Mouse (Mus musculus) left cerebral cortex, postnatal 14 days (tissue): ENCODE data around the gene Smyd3. TPM values are rescaled to one million over a fixed set of nuclear protein-coding genes. Genes with fewer than 3 reads are reported as not detected.

Experiments
- DNase-seq, 2 experiments: peaks; one replicate each; pipeline ENCODE4 v3.0.0; 2021 to 2022; ENCODE audit warnings: low spot score in 2 of 2, mixed read lengths in 1 of 2
- intact Hi-C: fragments of 180-260 bp; cut with DNase I; formaldehyde crosslinking; loops from one replicate; pipeline ENCODE4 v1.15.1; 2025
- total RNA-seq, 2 experiments: library from RNA; stranded (reverse); gene quantifications; 2 replicates each; pipeline ENCODE4 v1.2.3; 2021

Smyd3 gene
- total RNA-seq, 2 experiments from 2014 or later, result 19.1 to 20.6 TPM

DNA sequence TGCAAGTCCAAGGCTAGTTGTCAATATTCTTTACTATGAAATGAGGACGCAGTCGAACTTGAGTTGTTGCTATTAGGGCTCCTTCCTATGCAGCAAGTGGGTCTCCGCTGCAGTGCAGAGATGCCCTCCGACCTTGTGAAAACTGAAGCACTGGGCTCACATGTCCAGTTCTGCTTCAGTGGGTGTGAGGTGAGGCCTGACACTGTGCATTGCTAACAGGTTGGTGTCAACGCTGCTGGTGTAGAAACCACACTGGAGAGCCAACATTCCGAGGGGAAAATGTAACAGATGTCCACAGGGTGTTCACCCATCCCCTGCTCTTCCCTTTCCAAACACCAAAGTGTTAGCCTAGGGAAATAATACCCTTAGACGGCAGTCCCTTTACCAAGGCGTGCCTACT, 43.1 kb downstream of the Smyd3 start:
- intact Hi-C loops, result loop anchor here (5.0 to 10.0 kb wide), 3 partner anchors 240 to 1007 kb away; no protein-coding TSS in a partner anchor
- DNase-seq, result no peak

- no peak for DNase-seq
- intact Hi-C loops, result loop anchor here (10.0 kb wide), 2 partner anchors 239 to 339 kb away; no protein-coding TSS in a partner anchor
Observed at GRCm38 (mm10) chr1:179473920-179474643, 43.8 kb downstream of the Smyd3 start.

- no peak for DNase-seq
- intact Hi-C loops, result no loop called here
Observed at GRCm38 (mm10) chr1:179467970-179468369, 49.9 kb downstream of the Smyd3 start.

DNA sequence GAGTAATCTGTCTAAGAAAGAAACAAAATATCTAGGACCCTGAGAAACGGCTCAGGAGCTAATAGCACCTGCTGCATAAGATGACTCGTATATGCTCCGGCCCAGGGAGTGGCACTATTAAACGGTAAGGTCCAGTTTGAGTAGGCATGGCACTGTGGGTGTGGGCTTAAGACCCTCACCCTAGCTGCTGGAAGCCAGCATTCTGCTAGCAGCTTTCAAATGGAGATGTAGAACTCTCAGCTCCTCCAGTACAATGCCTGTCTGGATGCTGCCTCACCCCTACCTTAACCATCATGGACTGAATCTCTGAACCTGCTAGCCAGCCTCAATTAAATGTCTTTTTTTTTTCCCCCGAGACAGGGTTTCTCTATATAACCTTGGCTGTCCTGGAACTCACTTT, 55.5 kb downstream of the Smyd3 start:
- no peak for DNase-seq

DNA sequence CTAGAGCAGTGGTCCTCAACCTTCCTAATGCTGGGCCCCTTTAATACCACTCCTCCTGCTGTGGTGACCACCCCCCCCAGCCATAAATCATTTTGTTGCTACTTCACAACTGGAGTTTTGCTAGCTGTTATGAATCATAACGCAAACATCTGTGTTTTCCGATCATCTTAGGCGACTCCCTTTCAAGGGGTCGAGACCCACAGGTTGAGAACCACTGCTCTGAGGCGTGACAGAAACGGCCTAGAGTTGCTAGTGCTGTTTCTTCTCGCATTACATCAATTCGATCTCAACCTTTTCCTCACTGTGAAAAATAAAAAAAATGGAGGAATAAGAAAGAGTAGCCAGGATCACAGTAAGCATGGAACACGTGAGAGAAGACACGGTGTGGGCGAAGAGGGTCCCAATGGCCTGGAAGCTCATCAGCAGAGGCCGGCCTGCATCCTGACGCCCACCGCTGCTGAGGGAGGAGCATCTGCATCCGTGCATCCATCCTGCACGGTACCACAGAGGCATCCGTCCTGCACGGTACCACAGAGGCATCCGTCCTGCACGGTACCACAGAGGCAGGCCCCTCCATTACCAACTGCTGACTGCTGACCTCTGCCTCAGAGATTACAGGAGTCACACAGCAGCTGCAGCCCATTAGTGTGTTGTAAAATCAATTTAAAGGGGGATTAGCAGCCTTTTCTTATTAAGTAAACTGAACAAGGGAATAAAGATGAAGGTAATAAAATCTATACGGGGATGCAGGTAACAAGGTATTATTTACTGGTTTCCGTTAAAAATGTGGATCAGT, 56.6 kb downstream of the Smyd3 start:
- intact Hi-C loops, result no loop called here
- no peak for DNase-seq

More for the DNA sequence above, 55.5 kb downstream of the Smyd3 start:
- intact Hi-C loops, result no loop called here

- intact Hi-C loops, result no loop called here
- DNase-seq, result no peak
Observed at GRCm38 (mm10) chr1:179458987-179459368, 58.9 kb downstream of the Smyd3 start.

GRCm38 (mm10) chr1:179458236-179458986, 59.4 kb downstream of the Smyd3 start:
- intact Hi-C loops, result no loop called here

DNA sequence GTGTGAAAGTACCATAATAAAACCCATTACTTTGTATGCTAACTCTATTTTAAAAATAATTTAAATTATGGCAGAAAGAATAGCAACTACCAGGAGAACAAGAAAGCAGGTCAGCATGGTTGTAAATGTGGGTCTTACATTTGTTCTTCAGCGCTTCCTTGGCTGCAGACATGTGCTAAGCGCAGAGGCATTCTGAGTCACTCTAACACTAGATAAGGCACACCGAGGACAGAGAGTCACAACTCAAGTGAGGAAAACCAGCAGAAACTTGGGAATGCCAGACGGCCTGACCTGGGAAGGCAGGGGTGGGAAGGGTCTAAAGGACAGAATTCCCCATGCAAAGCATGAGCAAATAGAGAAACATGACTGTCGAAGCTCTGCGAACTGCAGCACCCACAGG, 63.2 kb downstream of the Smyd3 start:
- intact Hi-C loops, result no loop called here
- no peak for DNase-seq

More at GRCm38 (mm10) chr1:179458236-179458986, 59.4 kb downstream of the Smyd3 start:
- no peak for DNase-seq

DNA sequence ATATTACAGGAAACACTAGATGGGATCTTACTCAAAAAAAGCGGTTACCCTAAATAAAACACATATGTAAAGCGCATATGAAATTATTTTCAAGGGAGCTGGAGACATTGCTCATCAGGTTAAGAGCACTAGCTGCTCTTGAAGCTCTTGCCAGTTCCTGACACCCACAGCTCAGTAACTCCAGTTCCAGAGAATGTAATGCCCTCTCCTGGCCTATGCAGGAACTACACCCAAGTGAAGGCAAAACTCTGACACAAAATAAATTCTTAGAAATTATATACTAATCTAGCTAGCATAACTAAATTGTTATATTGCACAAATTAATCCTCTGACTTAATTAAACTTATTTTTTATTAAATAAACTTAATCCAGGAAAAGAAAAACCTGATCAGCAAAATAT, 66.6 kb downstream of the Smyd3 start:
- intact Hi-C loops, result no loop called here
- DNase-seq, result peak in 1 of 2 experiments; percentile 43

GRCm38 (mm10) chr1:179446845-179447212, 71.0 kb downstream of the Smyd3 start:
- intact Hi-C loops, result no loop called here
- no peak for DNase-seq

GRCm38 (mm10) chr1:179446127-179446844, 71.6 kb downstream of the Smyd3 start:
- DNase-seq, result no peak
- intact Hi-C loops, result no loop called here

DNA sequence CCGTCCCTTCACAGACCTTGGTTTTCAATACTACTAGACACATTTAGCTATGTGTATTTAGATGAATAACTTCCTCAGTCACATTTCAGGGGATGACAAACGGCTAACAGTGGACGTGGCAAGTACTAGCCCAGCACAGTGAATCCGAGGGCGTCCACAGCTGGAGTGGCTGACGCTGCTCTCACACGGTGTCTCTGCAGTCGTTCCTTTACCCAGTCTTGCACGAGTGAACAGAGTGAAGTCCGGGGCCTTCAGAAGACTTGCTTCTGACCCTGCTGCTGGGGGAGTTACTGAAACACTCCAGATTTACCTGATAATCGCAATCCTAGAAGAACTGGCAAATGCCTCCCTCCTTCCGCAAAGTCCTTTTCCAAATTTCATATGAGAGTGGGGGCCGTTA, 74.0 kb downstream of the Smyd3 start:
- DNase-seq, result no peak
- intact Hi-C loops, result no loop called here

GRCm38 (mm10) chr1:179443423-179443822, 74.4 kb downstream of the Smyd3 start:
- intact Hi-C loops, result no loop called here

GRCm38 (mm10) chr1:179436596-179436995, 81.2 kb downstream of the Smyd3 start:
- peak; percentile 16 to 33 for DNase-seq
- intact Hi-C loops, result no loop called here

More at GRCm38 (mm10) chr1:179443423-179443822, 74.4 kb downstream of the Smyd3 start:
- no peak for DNase-seq

- DNase-seq, result no peak
- intact Hi-C loops, result no loop called here
Observed at GRCm38 (mm10) chr1:179434443-179435260, 83.2 kb downstream of the Smyd3 start.

- DNase-seq, result no peak
- intact Hi-C loops, result no loop called here
Observed at GRCm38 (mm10) chr1:179433828-179434227, 84.0 kb downstream of the Smyd3 start.

DNA sequence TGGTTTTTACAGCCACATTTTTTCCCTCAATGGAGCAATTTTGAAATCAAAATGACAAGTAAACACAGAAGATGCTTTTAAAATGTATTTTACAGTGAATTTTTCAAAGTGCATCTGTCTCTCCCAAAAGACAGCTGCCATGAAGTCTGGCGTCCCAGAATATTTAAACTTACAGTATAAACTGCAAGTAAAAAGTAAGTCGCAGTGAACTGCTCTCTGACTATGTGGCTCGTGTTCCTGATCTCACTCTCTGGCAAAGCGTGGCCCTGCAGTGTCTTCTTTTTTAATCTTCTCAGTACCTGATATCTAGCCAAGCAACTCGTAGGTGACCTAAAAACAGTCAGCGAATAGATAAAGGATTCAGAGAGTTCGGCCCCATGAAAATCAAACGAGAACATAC, 84.5 kb downstream of the Smyd3 start:
- intact Hi-C loops, result no loop called here
- peak in 1 of 2 experiments; percentile 21 for DNase-seq

DNA sequence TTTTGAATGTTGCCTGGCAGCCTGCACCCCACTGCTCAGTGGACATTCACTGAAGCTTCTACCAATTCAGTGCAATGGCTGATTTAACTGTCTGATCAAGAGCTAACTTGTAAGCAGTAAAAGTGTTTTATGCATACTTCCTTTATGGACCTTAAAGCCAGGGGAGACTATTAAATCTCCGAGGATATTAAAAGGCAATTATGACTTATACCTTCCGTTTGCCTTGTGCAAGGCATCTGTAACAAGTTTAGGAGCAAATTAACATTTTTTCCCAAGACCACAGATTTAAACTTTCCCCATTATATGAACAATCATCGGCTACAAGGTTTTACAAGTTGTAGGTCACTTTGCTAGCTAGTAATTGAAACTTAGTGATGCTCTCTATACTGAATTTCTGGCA, 87.8 kb downstream of the Smyd3 start:
- intact Hi-C loops, result no loop called here

More for the DNA sequence above, 87.8 kb downstream of the Smyd3 start:
- no peak for DNase-seq
